Mouse (Mus musculus) midbrain, postnatal 0 days (tissue): ENCODE results near the gene Gpr158. TPM values are rescaled to one million over a fixed set of nuclear protein-coding genes. Genes with fewer than 3 reads are reported as not detected.

Source experiments
- ATAC-seq: fragments of 200-750 bp; cut with Nextera tagmentation; 2 replicates; pipeline ENCODE4 v1.8.0; 2017; ENCODE audit warnings: moderate number of reproducible peaks, mild to moderate bottlenecking, moderate TSS enrichment, moderate library complexity; ENCODE audit not compliant: low FRiP score
- DNase-seq: peaks from one replicate; pipeline ENCODE4 v3.0.0-alpha.2; 2015; ENCODE audit warnings: low spot score
- H3K27ac ChIP-seq: fragments of 300-500 bp; sonication (generic); 2 replicates; pipeline ENCODE4 v1.5.1; 2014; ENCODE audit warnings: low read depth, mild to moderate bottlenecking, low read length, mixed read lengths
- H3K27me3 ChIP-seq: fragments of 300-500 bp; sonication (generic); 2 replicates; pipeline ENCODE4 v1.6.1; 2014; ENCODE audit warnings: low read length, control low read depth, mixed read lengths; ENCODE audit not compliant: insufficient read depth
- H3K36me3 ChIP-seq: fragments of 300-500 bp; sonication (generic); 2 replicates; pipeline ENCODE4 v1.6.1; 2014; ENCODE audit warnings: low read length, control low read depth, mixed read lengths; ENCODE audit not compliant: insufficient read depth
- H3K4me1 ChIP-seq: fragments of 300-500 bp; sonication (generic); 2 replicates; pipeline ENCODE4 v1.6.1; 2014; ENCODE audit warnings: mild to moderate bottlenecking, control low read depth, antibody characterized with exemption, low read length, mixed read lengths; ENCODE audit not compliant: insufficient read depth
- H3K4me2 ChIP-seq: fragments of 300-500 bp; sonication (generic); 2 replicates; pipeline ENCODE4 v1.6.1; 2014; ENCODE audit warnings: low read depth, mild to moderate bottlenecking, low read length, mixed read lengths; ENCODE audit not compliant: poor library complexity, severe bottlenecking
- H3K4me3 ChIP-seq: fragments of 300-500 bp; sonication (generic); 2 replicates; pipeline ENCODE4 v1.5.1; 2014; ENCODE audit warnings: low read depth, mild to moderate bottlenecking, low read length, moderate library complexity
- H3K9ac ChIP-seq: fragments of 300-500 bp; sonication (generic); replicated peaks from 2 replicates; pipeline ENCODE4 v1.6.1; 2014; ENCODE audit warnings: mild to moderate bottlenecking, low read length, moderate library complexity, mixed read lengths; ENCODE audit not compliant: poor library complexity, severe bottlenecking
- H3K9me3 ChIP-seq: fragments of 300-500 bp; sonication (generic); 2 replicates; pipeline ENCODE4 v1.6.1; 2016; ENCODE audit warnings: low read length, control low read depth
- CTCF ChIP-seq: IDR thresholded peaks from 2 replicates; pipeline ENCODE4 v1.5.1; 2016; ENCODE audit warnings: antibody characterized with exemption, mild to moderate bottlenecking
- WGBS: fragments of 180-500 bp; shearing (Covaris S2); extraction: QIAGEN DNeasy Blood & Tissue Kit; methylation state at CpG from one replicate; pipeline ENCODE4 v1.1.7; 2014; 5-methylcytosine and 5-hydroxymethylcytosine counted together
- polyA plus RNA-seq: library from polyadenylated mRNA; unstranded; fragments of >200 nt; fragmentation: Nextera tagmentation; extraction: Ambion mirVana; gene quantifications from 2 replicates; pipeline ENCODE4 v1.2.1, GENCODE M21; 2015
- total RNA-seq: library from RNA; depleted of rRNA; stranded (reverse); fragments of >200 nt; gene quantifications from 2 replicates; pipeline ENCODE4 v1.2.3, GENCODE M21; 2014

The Gpr158 gene
- total and polyA plus RNA-seq, 2 experiments from 2014 or later = 4.1 to 19.7 TPM

GRCm38 (mm10) chr2:21499399-21499798 lies 132.1 kb downstream of the Gpr158 start:
- 70% methylated on average over 2 of the region's 2 CpGs for whole genome bisulfite sequencing
- TF ChIP-seq CTCF = no peak
- Histone ChIP-seq H3K9me3 (no peaks in the 10 kb centered on the region), H3K4me2 (no peak overlapping the region), H3K9ac (no peak overlapping the region), H3K27me3 (no peaks in the 10 kb centered on the region), H3K36me3 (no peaks in the 10 kb centered on the region), H3K4me3 (no peak overlapping the region), H3K4me1 (no peaks in the 10 kb centered on the region), H3K27ac (no peak overlapping the region)
- DNase-seq (no peak), ATAC-seq (no peak)

- no peaks in the 10 kb centered on the region for H3K27me3 ChIP-seq
- H3K36me3 ChIP-seq = no peaks in the 10 kb centered on the region
- H3K9ac ChIP-seq = no peak overlapping the region
- no peaks in the 10 kb centered on the region for H3K4me1 ChIP-seq
- 57% methylated on average over 1 of the region's 1 CpGs for WGBS
- no peak for TF ChIP-seq CTCF
- H3K9me3 ChIP-seq = no peaks in the 10 kb centered on the region
- ATAC-seq (no peak), DNase-seq (no peak)
- H3K4me3 ChIP-seq = no peak overlapping the region
- no peak overlapping the region for H3K27ac ChIP-seq
- H3K4me2 ChIP-seq = no peak overlapping the region
These were observed 140.1 kb downstream of the Gpr158 start for GRCm38 (mm10) chr2:21507449-21507848.

- Histone ChIP-seq H3K27me3 (no peaks in the 10 kb centered on the region), H3K27ac (no peak overlapping the region), H3K36me3 (no peaks in the 10 kb centered on the region), H3K4me3 (no peak overlapping the region), H3K4me2 (no peak overlapping the region), H3K9ac (no peak overlapping the region), H3K4me1 (no peaks in the 10 kb centered on the region), H3K9me3 (no peaks in the 10 kb centered on the region)
- no peak for ATAC-seq
- TF ChIP-seq CTCF = no peak
- no peak for DNase-seq
These were observed 163.4 kb downstream of the Gpr158 start for GRCm38 (mm10) chr2:21530750-21531149.

- no peak overlapping the region for H3K9ac ChIP-seq
- no peaks in the 10 kb centered on the region for H3K4me1 ChIP-seq
- H3K27me3 ChIP-seq = no peaks in the 10 kb centered on the region
- no peak overlapping the region for H3K4me3 ChIP-seq
- DNase-seq (no peak), ATAC-seq (no peak)
- TF ChIP-seq CTCF = no peak
- no peaks in the 10 kb centered on the region for H3K9me3 ChIP-seq
- no peak overlapping the region for H3K4me2 ChIP-seq
- WGBS = 81% methylated on average over 6 of the region's 6 CpGs
- H3K27ac ChIP-seq = no peak overlapping the region
- no peaks in the 10 kb centered on the region for H3K36me3 ChIP-seq
These were observed 251.8 kb downstream of the Gpr158 start for GRCm38 (mm10) chr2:21619180-21619579.

- Histone ChIP-seq H3K4me1 (no peaks in the 10 kb centered on the region), H3K27ac (no peak overlapping the region), H3K4me2 (no peak overlapping the region), H3K9ac (no peak overlapping the region), H3K27me3 (no peaks in the 10 kb centered on the region), H3K4me3 (no peak overlapping the region), H3K36me3 (no peaks in the 10 kb centered on the region), H3K9me3 (no peaks in the 10 kb centered on the region)
- TF ChIP-seq CTCF = no peak
- DNase-seq = no peak
- 70% methylated on average over 1 of the region's 1 CpGs for WGBS
- ATAC-seq = no peak
These were observed 264.8 kb downstream of the Gpr158 start for GRCm38 (mm10) chr2:21632136-21632535.

GRCm38 (mm10) chr2:21665721-21666120 lies 298.4 kb downstream of the Gpr158 start:
- DNase-seq (no peak), ATAC-seq (no peak)
- Histone ChIP-seq H3K27ac (no peak overlapping the region), H3K4me2 (no peak overlapping the region), H3K36me3 (no peaks in the 10 kb centered on the region), H3K9me3 (no peaks in the 10 kb centered on the region), H3K9ac (no peak overlapping the region), H3K4me3 (no peak overlapping the region), H3K4me1 (no peaks in the 10 kb centered on the region), H3K27me3 (no peaks in the 10 kb centered on the region)
- no peak for TF ChIP-seq CTCF
- 66% methylated on average over 4 of the region's 4 CpGs for WGBS
